Mouse (Mus musculus): Measurements from ENCODE around the gene Ncoa4.
A peak's percentile ranks its signal among the peaks of the same experiment; 100 is the strongest.
"Not testable (repeated sequence)": the region's sequence is repeated elsewhere in the genome, so short reads cannot be mapped to it uniquely, and the experiment has no call there.

The Ncoa4 gene

GRCm38 (mm10) chr14:32159690-32160246 is at the start of gene Ncoa4:
TSS of gene Ncoa4 (plus strand) at chr14:32159865.
- peak; percentile 99 for DNase-seq (ENCODE audit: extremely low spot score, low read depth, low spot score)

GRCm38 (mm10) chr14:32112124-32112523 is 47.5 kb upstream of the Ncoa4 start:
- DNase-seq (ENCODE audit: extremely low spot score, low read depth, low spot score): not testable (repeated sequence)

DNA sequence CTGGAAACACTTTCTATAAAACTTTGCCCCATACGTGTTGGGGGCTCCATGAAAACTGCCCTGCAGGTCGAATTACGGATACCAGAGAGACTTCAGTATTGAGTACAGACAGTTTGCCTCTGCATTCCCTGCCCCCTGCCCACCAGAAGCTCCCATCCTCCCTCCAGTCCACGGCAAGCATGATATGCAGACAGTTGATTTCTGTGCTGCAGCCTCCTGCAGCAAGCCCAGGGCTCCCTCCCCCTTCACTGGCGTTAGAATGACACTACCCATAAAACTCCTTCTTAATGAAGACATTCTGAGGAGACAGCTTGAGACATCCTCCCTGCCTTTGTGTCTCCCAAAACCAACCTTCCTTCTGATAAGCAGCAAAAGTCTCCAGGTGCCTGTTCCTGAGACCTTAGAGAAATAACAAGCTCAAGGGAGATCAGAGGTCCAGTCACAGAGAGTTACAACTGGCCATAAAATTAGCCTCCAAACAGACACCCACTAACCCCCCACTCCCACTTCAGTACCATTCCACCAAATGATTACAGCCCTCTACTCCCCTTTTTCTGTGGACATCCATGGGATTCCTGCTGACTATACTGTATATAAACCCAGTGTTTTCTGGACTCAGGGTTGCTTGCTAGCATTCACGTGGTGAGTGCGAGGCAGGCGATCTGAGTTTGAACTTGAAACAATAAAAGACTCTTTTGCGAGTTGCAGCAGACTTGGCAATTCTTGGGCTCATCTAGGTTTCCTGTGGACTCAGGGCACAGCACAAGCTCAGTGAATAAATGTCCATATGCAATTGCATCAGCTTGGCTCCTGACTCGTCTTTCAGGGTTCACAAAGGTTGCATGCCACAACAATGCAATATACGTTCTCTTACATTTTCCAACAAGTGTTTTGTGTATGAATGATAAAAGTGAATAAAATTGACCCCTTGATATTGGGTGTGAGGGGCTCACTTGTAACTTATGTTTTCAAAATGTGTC is 38.4 kb upstream of the Ncoa4 start:
- no peak for DNase-seq (ENCODE audit: extremely low spot score, low read depth, low spot score)

DNA sequence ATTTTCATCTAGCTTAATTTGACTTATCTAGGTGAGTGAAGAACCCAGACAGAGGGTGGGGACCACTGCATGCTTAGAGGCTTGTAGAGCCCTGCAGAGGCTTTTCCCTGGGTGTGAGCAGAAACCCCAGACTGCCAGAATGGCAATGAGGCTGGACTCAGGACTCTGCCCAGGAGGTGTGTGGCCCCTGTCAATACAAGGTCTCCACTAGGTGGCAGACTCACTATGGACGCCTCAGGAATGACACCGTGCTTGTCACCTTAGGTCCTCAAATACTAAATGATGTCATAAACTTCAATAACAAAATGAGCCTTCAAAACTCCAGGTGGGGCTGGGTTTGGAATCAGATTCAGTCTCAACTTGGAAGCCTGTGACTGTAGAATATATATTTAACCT is 37.7 kb upstream of the Ncoa4 start:
- DNase-seq (ENCODE audit: extremely low spot score, low read depth, low spot score): no peak

DNA sequence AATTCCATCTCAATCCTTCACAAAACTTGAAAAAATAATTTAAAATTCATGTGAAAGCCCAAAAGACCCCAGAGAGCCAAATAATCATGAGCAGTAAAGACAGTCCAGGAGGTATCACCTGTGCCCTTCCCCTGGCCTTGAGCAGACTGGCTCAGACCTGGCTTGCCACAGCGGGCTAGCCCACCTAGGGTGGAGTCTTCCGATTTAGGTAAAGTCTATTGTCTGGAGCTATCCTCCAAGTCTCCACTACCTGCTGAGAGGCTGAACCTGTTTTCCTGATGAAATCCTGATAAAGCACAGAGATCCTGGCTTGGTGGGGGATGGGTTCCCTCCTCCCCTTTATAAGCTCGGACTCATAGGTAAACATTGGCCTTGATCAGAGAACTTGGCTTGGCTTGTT is 35.4 kb upstream of the Ncoa4 start:
- DNase-seq (ENCODE audit: extremely low spot score, low read depth, low spot score): no peak

DNA sequence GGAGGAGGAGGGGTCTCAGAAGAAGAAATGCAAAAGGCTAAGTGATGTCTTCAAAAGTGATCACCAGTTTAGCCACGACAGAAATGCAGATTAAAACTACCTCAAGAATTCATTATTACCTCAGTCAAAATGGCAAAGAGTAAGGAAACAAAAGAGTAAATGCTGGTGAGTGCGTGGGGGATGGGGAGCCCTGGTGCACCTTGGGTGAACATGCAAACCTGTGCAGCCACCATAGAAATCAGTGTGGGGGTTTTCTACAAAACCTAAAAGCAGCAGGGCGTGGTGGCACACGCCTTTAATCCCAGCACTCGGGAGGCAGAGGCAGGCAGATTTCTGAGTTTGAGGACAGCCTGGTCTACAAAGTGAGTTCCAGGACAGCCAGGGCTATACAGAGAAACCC is 34.4 kb upstream of the Ncoa4 start:
- not testable (repeated sequence) for DNase-seq (ENCODE audit: extremely low spot score, low read depth, low spot score)

- no peak for DNase-seq (ENCODE audit: extremely low spot score, low read depth, low spot score)
Observed at GRCm38 (mm10) chr14:32128409-32128808, 31.3 kb upstream of the Ncoa4 start.

DNA sequence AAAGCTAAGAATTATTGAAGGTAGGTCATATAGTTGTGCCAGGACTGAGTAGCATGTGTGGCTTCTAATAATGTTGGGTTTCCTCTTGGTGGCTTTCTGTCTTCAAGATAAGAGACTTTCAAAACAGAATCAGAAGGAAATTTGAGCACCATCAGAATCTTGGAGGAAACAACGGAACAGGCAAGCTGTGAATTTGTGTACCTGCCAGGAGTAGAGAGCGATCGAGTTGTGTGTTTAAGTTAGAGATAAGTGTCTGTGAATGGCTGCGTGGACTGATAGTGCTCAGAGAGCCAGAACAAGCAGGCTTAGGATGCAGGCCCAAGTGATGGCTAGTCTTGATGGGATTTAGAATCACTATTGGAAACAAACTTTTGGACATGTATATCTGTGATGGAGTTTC is 27.8 kb upstream of the Ncoa4 start:
- DNase-seq (ENCODE audit: extremely low spot score, low read depth, low spot score): no peak

GRCm38 (mm10) chr14:32134293-32134692 is 25.4 kb upstream of the Ncoa4 start:
- DNase-seq (ENCODE audit: extremely low spot score, low read depth, low spot score): no peak

GRCm38 (mm10) chr14:32136467-32136866 is 23.2 kb upstream of the Ncoa4 start:
- not testable (repeated sequence) for DNase-seq (ENCODE audit: extremely low spot score, low read depth, low spot score)

- no peak for DNase-seq (ENCODE audit: extremely low spot score, low read depth, low spot score)
Observed at GRCm38 (mm10) chr14:32140359-32140965, 19.2 kb upstream of the Ncoa4 start.

DNA sequence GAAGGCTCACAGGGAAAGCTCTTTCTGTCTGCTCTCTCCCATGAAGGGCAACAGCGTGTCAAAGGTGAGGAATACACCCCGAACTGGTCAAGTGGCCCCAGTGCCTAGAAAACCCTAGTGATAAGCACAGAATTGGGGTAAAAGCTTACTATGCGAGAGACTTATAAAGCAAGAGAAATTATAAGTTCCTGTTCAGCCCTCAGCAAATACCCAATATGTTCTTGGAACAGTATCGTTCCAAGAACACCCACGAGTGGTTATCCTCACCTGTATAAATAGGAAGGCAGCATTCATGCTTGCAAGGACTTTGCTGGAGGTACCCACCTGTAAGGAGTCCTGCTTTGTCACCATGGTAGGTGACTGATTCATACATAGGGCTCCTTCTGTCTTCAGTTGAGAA is 17.9 kb upstream of the Ncoa4 start, which contains the start of gene Msmb:
Gene Msmb (plus strand): TSS at position 301 of the 400 bp plus-strand sequence.
- DNase-seq (ENCODE audit: extremely low spot score, low read depth, low spot score): no peak

- DNase-seq (ENCODE audit: extremely low spot score, low read depth, low spot score): no peak
Observed at GRCm38 (mm10) chr14:32144734-32145133, 14.9 kb upstream of the Ncoa4 start.

DNA sequence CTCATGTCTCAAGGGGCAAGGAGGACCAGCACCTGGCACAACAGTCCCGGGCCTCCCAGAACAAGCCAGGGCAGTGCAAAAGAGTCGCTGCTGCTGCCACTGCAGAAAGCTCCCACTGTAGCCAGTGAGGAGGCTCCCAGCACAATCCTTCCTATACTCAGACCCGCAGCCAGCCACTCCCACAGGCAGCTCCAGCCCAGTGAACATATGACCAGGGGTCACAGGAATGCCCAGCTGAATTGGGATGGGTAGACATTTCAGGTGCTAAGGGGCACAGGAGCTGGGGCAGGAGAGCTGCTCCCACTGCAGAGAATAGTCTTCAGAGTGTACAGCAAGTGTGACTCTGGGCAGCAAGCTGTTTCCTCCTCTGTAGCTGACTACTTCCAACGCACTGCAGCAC is 14.3 kb upstream of the Ncoa4 start:
- no peak for DNase-seq (ENCODE audit: extremely low spot score, low read depth, low spot score)

GRCm38 (mm10) chr14:32145809-32146511 is 13.7 kb upstream of the Ncoa4 start:
- DNase-seq (ENCODE audit: extremely low spot score, low read depth, low spot score): no peak

DNA sequence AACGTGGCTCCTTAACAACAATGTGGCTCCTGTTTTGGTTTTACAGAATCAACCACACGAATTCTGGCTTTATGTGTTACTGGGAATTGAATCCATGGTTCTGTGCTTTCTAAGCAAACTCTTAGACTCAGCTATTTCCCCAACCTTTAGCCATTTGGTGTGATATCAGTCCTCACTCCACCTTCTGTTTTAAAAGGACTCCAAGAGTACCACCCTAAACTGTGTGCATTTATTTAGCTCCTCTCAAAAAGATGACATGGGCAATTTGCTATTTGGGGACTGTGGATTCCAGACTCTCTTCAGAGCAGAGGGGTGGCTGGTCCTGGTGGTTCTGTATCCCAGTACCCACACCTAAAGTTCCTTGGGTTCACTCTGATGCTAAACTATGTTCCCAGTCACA is 13.1 kb upstream of the Ncoa4 start:
- no peak for DNase-seq (ENCODE audit: extremely low spot score, low read depth, low spot score)

DNA sequence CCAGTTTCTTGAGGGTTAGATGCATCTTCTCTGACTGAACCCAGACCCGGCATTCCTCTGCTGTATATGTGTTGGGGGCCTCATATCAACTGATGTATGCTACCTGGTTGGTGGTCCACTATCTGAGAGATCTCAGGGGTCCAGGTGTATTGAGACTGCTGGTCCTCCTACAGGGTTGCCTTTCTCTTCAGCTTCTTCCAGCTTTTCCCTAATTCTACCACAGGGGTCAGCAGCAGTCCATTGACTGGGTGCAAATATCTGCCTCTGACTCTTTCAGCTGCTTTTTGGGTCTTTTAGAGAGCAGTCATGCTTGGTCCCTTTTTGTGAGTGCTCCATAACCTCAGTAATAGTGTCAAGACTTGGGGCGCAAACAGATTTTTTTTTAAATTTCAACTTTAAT is 8.8 kb upstream of the Ncoa4 start:
- DNase-seq (ENCODE audit: extremely low spot score, low read depth, low spot score): no peak

DNA sequence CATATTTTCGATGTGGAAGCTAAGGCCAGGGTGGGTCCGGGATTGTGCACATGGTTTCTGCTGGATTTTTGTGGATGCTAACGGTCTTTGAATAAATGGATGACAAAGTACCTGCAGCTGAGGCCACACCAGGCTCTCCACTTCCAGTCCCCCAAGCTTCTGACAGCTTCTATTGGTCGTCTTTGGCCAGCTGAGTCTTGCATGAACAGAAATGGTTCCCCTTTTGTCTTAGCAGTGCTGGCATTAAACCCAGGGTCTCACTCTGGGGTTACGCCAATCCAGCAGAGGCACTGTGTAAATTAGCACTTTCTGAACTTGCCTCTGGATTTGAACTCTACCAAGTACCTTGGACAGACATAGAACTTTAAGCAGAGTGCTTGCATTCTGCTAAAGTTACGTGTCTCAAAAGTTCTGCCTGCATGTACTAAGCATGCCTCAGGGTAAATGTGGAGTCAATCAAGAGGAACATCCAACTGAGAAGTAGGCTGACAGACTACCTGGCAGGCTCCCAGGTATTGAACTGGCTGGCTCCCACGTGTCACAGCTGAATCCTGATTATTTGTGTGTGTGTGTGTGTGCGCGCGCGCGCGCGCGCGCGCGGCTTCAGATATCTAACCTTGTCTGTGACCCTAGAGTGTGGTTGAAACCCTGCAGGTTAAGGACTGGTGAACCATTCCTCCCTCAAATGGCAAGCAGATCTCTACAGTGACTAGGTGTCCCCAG is 7.3 kb upstream of the Ncoa4 start:
- DNase-seq (ENCODE audit: extremely low spot score, low read depth, low spot score): no peak

GRCm38 (mm10) chr14:32153156-32153555 is 6.5 kb upstream of the Ncoa4 start:
- no peak for DNase-seq (ENCODE audit: extremely low spot score, low read depth, low spot score)

DNA sequence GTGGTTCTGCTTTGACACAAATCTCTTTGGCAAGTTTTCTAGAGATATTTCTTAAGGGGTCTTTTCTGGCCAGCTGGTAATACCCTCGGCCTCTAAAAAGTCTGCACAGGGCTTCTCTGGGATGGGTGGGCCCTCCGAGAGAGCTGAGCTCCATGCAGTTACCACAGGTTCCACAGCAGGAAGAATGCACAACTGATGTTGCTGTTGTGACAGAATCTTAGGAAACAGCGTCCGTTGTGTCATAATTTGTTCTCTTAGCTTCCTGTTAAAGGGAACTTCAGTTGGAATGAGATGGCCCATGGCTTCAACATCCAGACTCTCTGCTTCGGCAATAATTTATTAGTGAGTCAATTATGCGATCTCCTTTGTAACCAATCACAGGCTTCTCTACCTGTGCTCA is 4.9 kb upstream of the Ncoa4 start:
- DNase-seq (ENCODE audit: extremely low spot score, low read depth, low spot score): no peak
